Mouse (Mus musculus): ENCODE results near the gene Igfbp5. TPM values are rescaled to one million over a fixed set of nuclear protein-coding genes. Genes with fewer than 3 reads are reported as not detected.

The Igfbp5 gene
- polyA plus RNA-seq, 1 experiment, result 0.04 TPM

DNA sequence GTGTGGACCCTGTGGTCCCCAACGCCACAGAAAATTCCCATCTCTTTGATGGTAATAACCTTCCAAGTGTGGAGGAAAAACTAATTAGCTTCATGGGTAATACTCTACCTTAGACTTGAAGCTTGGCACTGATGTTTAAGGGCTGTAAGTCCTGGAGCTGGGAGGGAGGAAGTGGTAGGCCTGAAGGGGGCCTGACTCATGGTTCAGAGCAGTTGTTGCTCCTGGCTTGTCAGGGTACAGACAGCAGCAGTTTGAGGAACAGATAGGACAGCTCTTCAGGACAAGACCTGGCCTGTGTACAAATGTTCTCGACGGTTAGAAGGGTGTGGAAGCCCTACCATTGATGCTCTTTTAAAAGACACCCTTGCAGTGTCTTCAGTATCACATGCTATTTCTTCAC, 59.1 kb downstream of the Igfbp5 start:
- no peak for TF ChIP-seq GATA1 (IDR thresholded peaks at IDR 0.05; ENCODE audit: borderline replicate concordance, low read length)
- H3K36me3 ChIP-seq (replicated peaks; ENCODE audit: low read length), result no peaks in the 10 kb centered on the region
- H3K4me1 ChIP-seq, result no peaks in the 10 kb centered on the region
- H3K9me3 ChIP-seq, result peaks cover 16% of the 10 kb centered on the region
- H3K27me3 ChIP-seq (replicated peaks), result no peaks in the 10 kb centered on the region
- H3K4me3 ChIP-seq (replicated peaks), result no peak overlapping the region

- Histone ChIP-seq H3K36me3 (replicated peaks; ENCODE audit: low read length) (no peaks in the 10 kb centered on the region), H3K4me3 (replicated peaks) (no peak overlapping the region), H3K9me3 (peaks cover 20% of the 10 kb centered on the region), H3K4me1 (no peaks in the 10 kb centered on the region), H3K27me3 (replicated peaks) (no peaks in the 10 kb centered on the region)
- TF ChIP-seq FLI1 (IDR thresholded peaks at IDR 0.05; ENCODE audit: low read length) (no peak), GATA1 (IDR thresholded peaks at IDR 0.05; ENCODE audit: borderline replicate concordance, low read length) (no peak)
Measured at GRCm38 (mm10) chr1:72815184-72815583, 59.5 kb downstream of the Igfbp5 start.

DNA sequence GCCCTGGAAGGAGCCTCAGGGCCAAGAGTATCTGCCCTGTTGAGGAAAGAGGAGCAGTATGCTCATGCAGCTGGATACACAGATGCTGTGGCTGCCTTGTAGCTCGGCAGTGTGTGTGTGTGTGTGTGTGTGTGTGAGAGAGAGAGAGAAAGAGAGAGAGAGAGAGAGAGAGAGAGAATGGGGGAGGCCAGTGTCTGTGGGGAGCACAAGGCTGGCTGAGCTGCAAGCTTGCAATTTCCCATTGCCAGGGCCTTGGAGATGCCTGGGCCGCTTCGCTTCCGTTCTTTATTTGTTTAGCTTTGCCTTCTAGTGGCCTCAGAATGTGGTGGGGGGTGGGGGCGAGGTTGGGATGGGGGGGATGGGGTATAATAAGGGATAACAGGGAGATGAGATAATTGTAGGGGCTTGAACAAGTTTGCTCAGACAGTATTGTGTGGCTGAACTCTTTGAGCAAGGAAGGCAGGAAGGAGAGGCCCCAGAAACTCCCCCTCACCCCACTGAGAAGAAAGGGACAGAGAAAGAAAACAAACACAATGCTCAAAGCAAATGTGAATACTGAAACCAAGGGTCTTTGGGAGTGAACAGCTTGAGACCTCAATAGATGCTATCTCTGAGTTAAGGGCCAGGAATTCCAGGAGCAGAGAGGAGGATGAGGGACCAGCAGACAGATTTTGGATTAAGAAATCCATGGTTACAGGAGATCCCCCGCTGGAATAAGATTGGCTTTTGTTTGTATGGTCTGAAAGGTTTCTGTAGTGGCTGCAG, 60.9 kb downstream of the Igfbp5 start:
- Histone ChIP-seq H3K9me3 (peaks cover 24% of the 10 kb centered on the region), H3K4me1 (no peaks in the 10 kb centered on the region), H3K4me3 (replicated peaks) (no peak overlapping the region), H3K27me3 (replicated peaks) (no peaks in the 10 kb centered on the region), H3K36me3 (replicated peaks; ENCODE audit: low read length) (no peaks in the 10 kb centered on the region)
- no peak for TF ChIP-seq FLI1 (IDR thresholded peaks at IDR 0.05; ENCODE audit: low read length)
- TF ChIP-seq GATA1 (IDR thresholded peaks at IDR 0.05; ENCODE audit: borderline replicate concordance, low read length), result no peak

DNA sequence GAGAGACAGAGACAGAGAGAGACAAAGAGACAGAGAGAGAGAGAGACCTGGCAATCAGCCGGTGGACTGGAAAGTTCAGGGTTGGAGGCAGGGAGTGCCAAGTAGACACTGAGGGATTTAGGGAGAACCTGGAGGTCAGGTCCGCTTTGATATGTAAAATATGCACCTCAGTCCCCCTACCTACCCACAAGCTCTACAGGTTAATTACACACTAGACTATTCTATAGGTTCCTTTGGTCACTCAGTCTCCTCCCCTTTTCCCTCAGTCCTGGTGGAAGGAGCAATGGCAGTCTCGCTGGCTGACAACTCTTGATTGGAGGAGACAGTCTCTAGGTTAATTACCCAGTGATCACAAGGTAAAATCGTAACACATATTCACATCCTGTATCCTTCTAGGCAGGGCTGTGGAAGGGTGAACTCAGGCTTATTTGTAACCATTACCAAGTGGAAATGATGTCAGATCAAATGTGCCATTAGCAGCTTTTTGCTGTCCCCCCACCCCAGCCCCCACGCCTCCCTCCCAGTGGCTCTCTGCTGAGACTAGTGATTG, 61.5 kb downstream of the Igfbp5 start:
- H3K36me3 ChIP-seq (replicated peaks; ENCODE audit: low read length), result no peaks in the 10 kb centered on the region
- no peaks in the 10 kb centered on the region for H3K4me1 ChIP-seq
- H3K27me3 ChIP-seq (replicated peaks), result no peaks in the 10 kb centered on the region
- TF ChIP-seq FLI1 (IDR thresholded peaks at IDR 0.05; ENCODE audit: low read length), result no peak
- TF ChIP-seq GATA1 (IDR thresholded peaks at IDR 0.05; ENCODE audit: borderline replicate concordance, low read length), result no peak
- H3K4me3 ChIP-seq (replicated peaks), result no peak overlapping the region
- peaks cover 24% of the 10 kb centered on the region for H3K9me3 ChIP-seq

- H3K4me3 ChIP-seq (replicated peaks), result no peak overlapping the region
- TF ChIP-seq FLI1 (IDR thresholded peaks at IDR 0.05; ENCODE audit: low read length), result no peak
- no peak for TF ChIP-seq GATA1 (IDR thresholded peaks at IDR 0.05; ENCODE audit: borderline replicate concordance, low read length)
- H3K27me3 ChIP-seq (replicated peaks), result no peaks in the 10 kb centered on the region
- no peaks in the 10 kb centered on the region for H3K4me1 ChIP-seq
- H3K36me3 ChIP-seq (replicated peaks; ENCODE audit: low read length), result no peaks in the 10 kb centered on the region
- peaks cover 31% of the 10 kb centered on the region for H3K9me3 ChIP-seq
Measured at GRCm38 (mm10) chr1:72811061-72811460, 63.6 kb downstream of the Igfbp5 start.

DNA sequence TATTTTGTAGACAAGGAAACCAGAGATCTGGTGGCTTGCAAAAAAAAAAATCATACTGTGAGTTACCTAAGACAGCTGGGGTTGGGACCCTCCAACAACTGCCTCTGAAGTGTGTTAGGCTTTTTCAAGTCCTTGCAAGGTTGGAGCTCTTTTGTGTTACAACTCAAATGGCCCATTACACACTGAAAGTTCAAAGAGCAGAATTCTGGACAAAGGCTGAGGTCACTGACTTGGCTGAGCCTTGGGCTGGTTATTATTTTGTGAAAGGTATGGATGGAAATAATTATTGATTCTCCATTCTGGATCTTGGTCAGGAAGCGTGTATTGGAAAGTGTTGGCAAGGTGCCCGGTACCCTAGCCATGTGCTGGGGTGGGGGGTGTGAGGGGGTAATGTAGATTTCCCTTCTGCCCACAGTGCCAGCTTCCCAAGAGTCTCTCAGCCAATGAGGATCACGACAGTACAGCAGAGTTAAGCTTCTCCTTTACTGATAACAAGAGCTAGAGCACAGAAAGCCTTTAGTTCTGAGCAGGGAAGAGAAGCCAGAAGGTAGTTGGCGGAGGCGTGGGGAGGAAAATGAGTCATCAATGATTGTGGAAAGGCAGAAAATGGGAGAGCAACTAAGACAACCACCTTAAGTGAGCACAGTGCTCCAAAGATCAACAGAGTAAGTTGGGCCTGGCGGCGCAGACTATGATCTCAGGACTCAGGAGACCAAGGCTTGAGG, 64.6 kb downstream of the Igfbp5 start:
- H3K27me3 ChIP-seq (replicated peaks), result no peaks in the 10 kb centered on the region
- no peaks in the 10 kb centered on the region for H3K36me3 ChIP-seq (replicated peaks; ENCODE audit: low read length)
- peaks cover 37% of the 10 kb centered on the region for H3K9me3 ChIP-seq
- TF ChIP-seq FLI1 (IDR thresholded peaks at IDR 0.05; ENCODE audit: low read length), result no peak
- TF ChIP-seq GATA1 (IDR thresholded peaks at IDR 0.05; ENCODE audit: borderline replicate concordance, low read length), result no peak
- no peak overlapping the region for H3K4me3 ChIP-seq (replicated peaks)
- no peaks in the 10 kb centered on the region for H3K4me1 ChIP-seq

DNA sequence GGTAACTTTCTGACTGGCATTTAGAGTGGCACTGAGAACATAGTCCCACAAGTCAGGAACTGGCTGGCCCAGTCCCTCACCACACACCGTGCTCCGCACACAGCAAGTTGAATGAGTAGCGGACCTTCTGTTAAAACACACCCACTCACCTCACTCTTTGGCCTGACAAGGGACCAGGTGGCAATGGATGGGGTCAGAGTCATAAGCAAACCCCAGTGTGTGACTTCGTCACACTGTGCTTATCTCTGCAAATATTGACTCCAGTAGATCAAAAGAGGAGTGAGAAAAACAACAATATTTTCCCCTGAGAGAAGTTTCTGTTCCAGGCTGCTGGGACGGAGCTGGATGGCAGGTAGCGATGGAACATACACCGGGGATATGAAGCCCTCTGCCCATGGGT, 65.4 kb downstream of the Igfbp5 start:
- no peak overlapping the region for H3K4me3 ChIP-seq (replicated peaks)
- H3K27me3 ChIP-seq (replicated peaks), result no peaks in the 10 kb centered on the region
- no peaks in the 10 kb centered on the region for H3K36me3 ChIP-seq (replicated peaks; ENCODE audit: low read length)
- H3K4me1 ChIP-seq, result no peaks in the 10 kb centered on the region
- peaks cover 41% of the 10 kb centered on the region for H3K9me3 ChIP-seq
- TF ChIP-seq GATA1 (IDR thresholded peaks at IDR 0.05; ENCODE audit: borderline replicate concordance, low read length) (no peak), FLI1 (IDR thresholded peaks at IDR 0.05; ENCODE audit: low read length) (no peak)

Other genes with a start within 250 kb of the Igfbp5 start
- gene Ankar, start 174.3 kb downstream of the Igfbp5 start, polyA plus RNA-seq (2012; ENCODE audit: insufficient read depth, low replicate concordance), result not detected in 2 replicates
- 26.2 and 185 TPM in 2 replicates for gene Rpl37a, start 163.6 kb downstream of the Igfbp5 start, polyA plus RNA-seq (2012; ENCODE audit: insufficient read depth, low replicate concordance)
- not detected in 2 replicates for gene Igfbp2, start 50.4 kb downstream of the Igfbp5 start, polyA plus RNA-seq (2012; ENCODE audit: insufficient read depth, low replicate concordance)
- not detected in 2 replicates for gene Tnp1, start 141.0 kb upstream of the Igfbp5 start, polyA plus RNA-seq (2012; ENCODE audit: insufficient read depth, low replicate concordance)

Measured in megakaryocyte, embryonic 14.5 days (primary cell).